Mouse (Mus musculus) midbrain, embryonic 14.5 days (tissue): ENCODE data around the gene Exosc10. TPM values are rescaled to one million over a fixed set of nuclear protein-coding genes. Genes with fewer than 3 reads are reported as not detected.

Experiments
- ATAC-seq: fragments of 200-750 bp; cut with Nextera tagmentation; 2 replicates; pipeline ENCODE4 v1.8.0; 2017; ENCODE audit warnings: moderate number of reproducible peaks, moderate library complexity; ENCODE audit not compliant: low FRiP score, low TSS enrichment
- DNase-seq: peaks from one replicate; pipeline ENCODE4 v3.0.0-alpha.2; 2015
- H3K27ac ChIP-seq: fragments of 300-500 bp; sonication (generic); replicated peaks from 2 replicates; pipeline ENCODE4 v1.5.1; 2014; ENCODE audit warnings: mild to moderate bottlenecking, low read depth, low read length, moderate library complexity
- H3K27me3 ChIP-seq: fragments of 300-500 bp; sonication (generic); 2 replicates; pipeline ENCODE4 v1.6.1; 2014; ENCODE audit warnings: low read length, control low read depth, mixed read lengths; ENCODE audit not compliant: control insufficient read depth, insufficient read depth
- H3K36me3 ChIP-seq: fragments of 300-500 bp; sonication (generic); 2 replicates; pipeline ENCODE4 v1.6.1; 2014; ENCODE audit warnings: low read length, control low read depth; ENCODE audit not compliant: control insufficient read depth, insufficient read depth
- H3K4me1 ChIP-seq: fragments of 300-500 bp; sonication (generic); 2 replicates; pipeline ENCODE4 v1.6.1; 2014; ENCODE audit warnings: mild to moderate bottlenecking, antibody characterized with exemption, low read length, control low read depth; ENCODE audit not compliant: control insufficient read depth, insufficient read depth
- H3K4me2 ChIP-seq: fragments of 300-500 bp; sonication (generic); 2 replicates; pipeline ENCODE4 v1.6.1; 2014; ENCODE audit warnings: mild to moderate bottlenecking, low read length, moderate library complexity
- H3K4me3 ChIP-seq: fragments of 300-500 bp; sonication (generic); replicated peaks from 2 replicates; pipeline ENCODE4 v1.5.1; 2014; ENCODE audit warnings: low read depth, low read length
- H3K9ac ChIP-seq: fragments of 300-500 bp; sonication (generic); replicated peaks from 2 replicates; pipeline ENCODE4 v1.6.1; 2014; ENCODE audit warnings: mild to moderate bottlenecking, low read length, moderate library complexity
- H3K9me3 ChIP-seq: fragments of 300-500 bp; sonication (generic); 2 replicates; pipeline ENCODE4 v1.6.1; 2016; ENCODE audit warnings: low read length, control low read depth, mixed read lengths; ENCODE audit not compliant: control insufficient read depth
- WGBS: fragments of 180-500 bp; shearing (Covaris S2); extraction: QIAGEN DNeasy Blood & Tissue Kit; methylation state at CpG from one replicate; pipeline ENCODE4 v1.1.7; 2014; 5-methylcytosine and 5-hydroxymethylcytosine counted together
- polyA plus RNA-seq: library from polyadenylated mRNA; unstranded; fragments of >200 nt; fragmentation: Nextera tagmentation; extraction: Ambion mirVana; gene quantifications from 2 replicates; pipeline ENCODE4 v1.2.1, GENCODE M21; 2014

The Exosc10 gene
- polyA plus RNA-seq, 1 experiment from 2014 or later = 93.2 TPM

GRCm38 (mm10) chr4:148607758-148608157 lies 49.5 kb downstream of the Exosc10 start:
- Histone ChIP-seq H3K36me3 (peaks cover 26% of the 10 kb centered on the region), H3K4me1 (no peaks in the 10 kb centered on the region), H3K27ac (no peak overlapping the region), H3K4me3 (no peak overlapping the region), H3K27me3 (no peaks in the 10 kb centered on the region), H3K9ac (no peak overlapping the region), H3K9me3 (no peaks in the 10 kb centered on the region), H3K4me2 (no peak overlapping the region)
- DNase-seq (peak; percentile 67), ATAC-seq (no peak)
- WGBS = 30% methylated on average over 5 of the region's 5 CpGs

DNA sequence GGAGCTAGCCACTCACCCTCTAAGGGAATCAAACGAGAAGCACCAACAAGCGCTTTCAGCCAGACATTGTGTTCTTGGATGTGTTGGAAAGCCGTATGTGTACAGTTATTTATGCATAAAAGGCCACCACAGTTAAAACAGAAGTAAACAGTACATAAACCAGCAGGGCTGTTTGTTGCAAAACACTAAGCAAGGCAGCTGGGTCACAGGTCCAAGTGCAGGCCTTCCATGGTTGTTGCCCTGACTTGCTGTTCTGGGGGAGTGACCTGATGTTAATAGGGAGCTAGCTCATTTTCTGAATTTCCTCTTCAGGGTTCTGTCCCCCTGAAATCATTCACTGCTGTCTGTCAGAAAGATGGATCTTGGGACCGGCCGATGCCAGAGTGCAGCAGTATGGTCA lies 51.6 kb downstream of the Exosc10 start:
- H3K27me3 ChIP-seq = no peaks in the 10 kb centered on the region
- peaks cover 40% of the 10 kb centered on the region for H3K36me3 ChIP-seq
- no peak overlapping the region for H3K4me2 ChIP-seq
- no peak overlapping the region for H3K9ac ChIP-seq
- no peak for ATAC-seq
- 86% methylated on average over 5 of the region's 5 CpGs for WGBS
- H3K9me3 ChIP-seq = no peaks in the 10 kb centered on the region
- no peaks in the 10 kb centered on the region for H3K4me1 ChIP-seq
- DNase-seq = no peak
- H3K27ac ChIP-seq = no peak overlapping the region
- no peak overlapping the region for H3K4me3 ChIP-seq

DNA sequence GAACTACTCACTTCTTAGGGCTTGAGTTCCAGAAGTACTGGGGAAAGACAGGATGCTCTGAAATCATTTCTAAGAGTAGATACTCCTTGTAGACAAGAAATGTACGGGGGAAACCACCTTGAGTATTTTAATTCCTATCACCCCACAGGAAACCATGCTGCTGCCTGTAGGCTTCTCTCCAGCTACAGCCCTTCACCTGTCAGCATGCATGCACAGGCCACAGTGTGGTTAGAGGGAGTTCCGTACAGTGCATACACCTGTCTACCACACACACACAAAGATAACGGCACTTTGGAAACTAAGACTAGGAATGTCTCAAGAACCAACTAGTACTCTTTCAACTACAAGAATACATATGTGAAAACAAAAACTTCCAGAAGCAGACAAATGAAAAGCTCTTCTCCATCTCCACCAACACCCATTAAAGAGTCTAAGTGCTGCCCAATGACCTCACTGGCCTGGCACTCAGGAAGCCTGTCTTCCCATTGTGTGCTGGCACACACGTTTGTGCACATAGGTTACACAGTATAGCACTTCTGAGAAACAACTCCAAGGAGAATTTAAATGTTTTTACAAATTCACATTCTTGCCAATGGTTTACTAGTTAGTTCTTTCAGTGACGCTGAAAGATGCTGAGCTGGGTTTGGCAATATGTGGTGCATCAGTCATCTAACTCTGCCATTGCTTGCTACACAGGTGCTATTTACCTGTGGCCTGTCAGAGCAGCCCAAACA lies 52.6 kb downstream of the Exosc10 start:
- Histone ChIP-seq H3K4me2 (no peak overlapping the region), H3K27me3 (no peaks in the 10 kb centered on the region), H3K27ac (no peak overlapping the region), H3K9ac (no peak overlapping the region), H3K4me1 (no peaks in the 10 kb centered on the region), H3K9me3 (no peaks in the 10 kb centered on the region), H3K36me3 (peaks cover 50% of the 10 kb centered on the region), H3K4me3 (no peak overlapping the region)
- 78% methylated on average over 5 of the region's 5 CpGs for WGBS
- DNase-seq (no peak), ATAC-seq (no peak)

DNA sequence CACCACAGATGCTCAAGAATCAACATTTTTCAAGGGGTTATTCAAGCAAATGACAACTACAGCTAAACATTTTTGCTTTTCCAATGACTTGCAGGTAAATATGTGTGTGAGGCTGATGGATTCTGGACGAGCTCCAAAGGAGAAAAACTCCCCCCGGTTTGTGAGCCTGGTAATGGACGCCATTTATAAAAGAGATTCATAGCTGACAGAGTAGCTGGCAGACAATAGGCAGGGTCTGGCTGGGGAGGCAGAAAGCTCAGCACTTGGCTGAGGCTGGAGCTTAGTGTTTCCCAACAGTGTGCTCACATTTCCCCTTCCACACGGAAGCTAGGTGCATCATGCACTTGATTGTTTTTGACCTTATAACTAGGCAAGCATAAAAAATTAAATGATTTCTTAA lies 54.3 kb downstream of the Exosc10 start:
- no peak overlapping the region for H3K27ac ChIP-seq
- no peak for ATAC-seq
- 61% methylated on average over 4 of the region's 4 CpGs for WGBS

DNA sequence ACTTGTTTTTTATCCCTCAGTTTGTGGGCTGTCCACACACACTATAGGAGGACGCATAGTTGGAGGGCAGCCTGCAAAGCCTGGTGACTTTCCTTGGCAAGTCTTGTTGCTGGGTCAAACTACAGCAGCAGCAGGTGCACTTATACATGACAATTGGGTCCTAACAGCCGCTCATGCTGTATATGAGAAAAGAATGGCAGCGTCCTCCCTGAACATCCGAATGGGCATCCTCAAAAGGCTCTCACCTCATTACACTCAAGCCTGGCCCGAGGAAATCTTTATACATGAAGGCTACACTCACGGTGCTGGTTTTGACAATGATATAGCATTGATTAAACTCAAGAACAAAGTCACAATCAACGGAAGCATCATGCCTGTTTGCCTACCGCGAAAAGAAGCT lies 55.5 kb downstream of the Exosc10 start:
- no peak overlapping the region for H3K4me3 ChIP-seq
- H3K27me3 ChIP-seq = no peaks in the 10 kb centered on the region
- WGBS = 69% methylated on average over 9 of the region's 9 CpGs
- ATAC-seq = no peak
- DNase-seq = no peak
- no peaks in the 10 kb centered on the region for H3K4me1 ChIP-seq
- H3K4me2 ChIP-seq = no peak overlapping the region
- no peaks in the 10 kb centered on the region for H3K9me3 ChIP-seq
- H3K27ac ChIP-seq = no peak overlapping the region
- peaks cover 67% of the 10 kb centered on the region for H3K36me3 ChIP-seq
- no peak overlapping the region for H3K9ac ChIP-seq

More for the DNA sequence above, 54.3 kb downstream of the Exosc10 start:
- no peak for DNase-seq
- no peak overlapping the region for H3K4me3 ChIP-seq
- H3K9me3 ChIP-seq = no peaks in the 10 kb centered on the region
- H3K4me1 ChIP-seq = no peaks in the 10 kb centered on the region
- no peaks in the 10 kb centered on the region for H3K27me3 ChIP-seq
- no peak overlapping the region for H3K4me2 ChIP-seq
- H3K9ac ChIP-seq = no peak overlapping the region
- H3K36me3 ChIP-seq = peaks cover 59% of the 10 kb centered on the region

DNA sequence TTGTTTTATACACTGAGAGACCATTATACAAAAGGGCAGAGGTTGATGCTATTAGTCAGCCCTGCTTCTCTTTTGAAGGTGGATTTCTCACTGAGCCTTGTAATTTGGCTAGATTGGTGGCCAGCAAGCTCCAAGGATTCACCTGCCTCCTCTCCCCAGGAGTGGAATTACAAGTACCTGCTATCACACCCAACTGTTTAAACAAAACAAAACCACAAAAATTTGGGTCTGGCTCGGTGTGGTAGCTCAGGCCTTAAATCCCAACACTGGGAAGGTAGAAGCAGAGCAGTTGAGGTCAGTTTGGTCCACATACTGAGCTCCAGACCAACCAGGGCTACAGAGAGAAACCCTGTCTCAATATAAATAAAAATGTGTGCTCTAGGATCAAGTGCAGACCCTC lies 61.6 kb downstream of the Exosc10 start:
- WGBS = 94% methylated on average over 1 of the region's 1 CpGs
- Histone ChIP-seq H3K9ac (no peak overlapping the region), H3K36me3 (peaks cover 87% of the 10 kb centered on the region), H3K9me3 (no peaks in the 10 kb centered on the region), H3K27me3 (no peaks in the 10 kb centered on the region), H3K4me1 (0 out of 2 replicates have a peak, but pooled peaks cover 5% of the 10 kb centered on the region), H3K4me3 (no peak overlapping the region), H3K4me2 (no peak overlapping the region), H3K27ac (no peak overlapping the region)
- DNase-seq = no peak
- no peak for ATAC-seq

DNA sequence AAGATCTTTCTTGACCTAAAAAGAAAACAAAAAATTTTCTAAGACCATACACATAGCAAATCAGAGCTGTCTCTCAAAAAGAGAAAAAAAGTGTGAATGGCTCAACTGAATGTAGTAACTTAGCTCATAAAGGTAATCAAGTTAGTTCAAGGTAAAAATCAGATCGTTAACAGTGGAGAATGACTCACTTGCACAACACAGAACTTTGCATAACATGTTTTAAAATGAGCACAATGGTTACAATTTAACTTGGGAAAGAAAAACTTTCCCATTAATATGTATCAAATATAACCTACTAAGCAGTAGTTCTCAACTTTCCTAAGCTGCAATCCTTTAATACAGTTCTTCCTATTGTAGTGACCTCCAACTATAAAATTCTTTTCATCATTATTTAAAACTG lies 62.5 kb downstream of the Exosc10 start:
- DNase-seq (no peak), ATAC-seq (no peak)
- Histone ChIP-seq H3K9me3 (no peaks in the 10 kb centered on the region), H3K27ac (no peak overlapping the region), H3K4me1 (0 out of 2 replicates have a peak, but pooled peaks cover 9% of the 10 kb centered on the region), H3K36me3 (peaks cover 82% of the 10 kb centered on the region), H3K4me3 (no peak overlapping the region), H3K27me3 (no peaks in the 10 kb centered on the region), H3K9ac (no peak overlapping the region), H3K4me2 (no peak overlapping the region)
- 90% methylated on average over 1 of the region's 1 CpGs for WGBS

DNA sequence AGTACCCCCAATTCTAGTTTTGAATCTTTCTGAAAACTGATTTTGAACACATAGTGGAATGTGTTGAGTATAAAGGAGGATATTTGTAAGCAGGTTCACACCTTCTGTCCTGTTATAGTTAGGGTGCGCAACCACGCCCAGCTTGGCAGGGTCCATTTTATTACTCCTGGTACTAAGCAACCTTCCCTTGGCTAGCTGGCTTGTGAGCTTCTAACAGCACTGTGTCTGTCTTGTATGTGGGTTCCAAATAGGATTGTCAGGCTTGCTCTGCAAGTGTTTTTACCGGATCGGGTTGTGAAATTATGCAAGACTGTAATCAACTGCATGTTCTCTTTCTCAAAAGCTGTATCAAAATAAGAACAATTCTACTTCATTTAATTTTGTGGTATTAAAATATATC lies 64.3 kb downstream of the Exosc10 start:
- Histone ChIP-seq H3K4me2 (no peak overlapping the region), H3K27ac (no peak overlapping the region), H3K4me1 (0 out of 2 replicates have a peak, but pooled peaks cover 9% of the 10 kb centered on the region), H3K9ac (no peak overlapping the region), H3K4me3 (no peak overlapping the region), H3K36me3 (peaks cover 69% of the 10 kb centered on the region), H3K27me3 (no peaks in the 10 kb centered on the region), H3K9me3 (no peaks in the 10 kb centered on the region)
- DNase-seq (no peak), ATAC-seq (no peak)
- 96% methylated on average over 4 of the region's 4 CpGs for WGBS

- no peak for DNase-seq
- WGBS = 91% methylated on average over 4 of the region's 4 CpGs
- Histone ChIP-seq H3K4me2 (no peak overlapping the region), H3K4me3 (no peak overlapping the region), H3K9me3 (no peaks in the 10 kb centered on the region), H3K27me3 (no peaks in the 10 kb centered on the region), H3K4me1 (0 out of 2 replicates have a peak, but pooled peaks cover 9% of the 10 kb centered on the region), H3K9ac (no peak overlapping the region), H3K27ac (no peak overlapping the region), H3K36me3 (peaks cover 63% of the 10 kb centered on the region)
- ATAC-seq = no peak
Observed at GRCm38 (mm10) chr4:148623609-148624008, 65.4 kb downstream of the Exosc10 start.
